Mouse (Mus musculus): ENCODE data around the gene Tecpr1.

The Tecpr1 gene

GRCm38 (mm10) chr5:144223503-144223862, at the start of gene Tecpr1:
TSS of gene Tecpr1 (minus strand) at chr5:144223615.
- DNase-seq (ENCODE audit: low read depth), result peak; percentile 80

GRCm38 (mm10) chr5:144271772-144272171, 48.4 kb upstream of the Tecpr1 start:
- no peak for DNase-seq (ENCODE audit: low read depth)

- DNase-seq (ENCODE audit: low read depth), result no peak
Measured at GRCm38 (mm10) chr5:144271118-144271517, 47.7 kb upstream of the Tecpr1 start.

- no peak for DNase-seq (ENCODE audit: low read depth)
Measured at GRCm38 (mm10) chr5:144270420-144270819, 47.0 kb upstream of the Tecpr1 start.

GRCm38 (mm10) chr5:144269926-144270325, 46.5 kb upstream of the Tecpr1 start:
- DNase-seq (ENCODE audit: low read depth), result no peak

GRCm38 (mm10) chr5:144267535-144268241, 44.3 kb upstream of the Tecpr1 start:
- no peak for DNase-seq (ENCODE audit: low read depth)

GRCm38 (mm10) chr5:144263496-144263895, 40.1 kb upstream of the Tecpr1 start:
- no peak for DNase-seq (ENCODE audit: low read depth)

GRCm38 (mm10) chr5:144263082-144263481, 39.7 kb upstream of the Tecpr1 start:
- DNase-seq (ENCODE audit: low read depth), result no peak

GRCm38 (mm10) chr5:144261829-144262228, 38.4 kb upstream of the Tecpr1 start:
- DNase-seq (ENCODE audit: low read depth), result no peak

GRCm38 (mm10) chr5:144261309-144261708, 37.9 kb upstream of the Tecpr1 start:
- no peak for DNase-seq (ENCODE audit: low read depth)

GRCm38 (mm10) chr5:144260464-144260863, 37.0 kb upstream of the Tecpr1 start:
- no peak for DNase-seq (ENCODE audit: low read depth)

- DNase-seq (ENCODE audit: low read depth), result no peak
Measured at GRCm38 (mm10) chr5:144259228-144259627, 35.8 kb upstream of the Tecpr1 start.

GRCm38 (mm10) chr5:144258687-144259086, 35.3 kb upstream of the Tecpr1 start:
- DNase-seq (ENCODE audit: low read depth), result no peak

- peak; percentile 46 for DNase-seq (ENCODE audit: low read depth)
Measured at GRCm38 (mm10) chr5:144258131-144258611, 34.8 kb upstream of the Tecpr1 start.

- DNase-seq (ENCODE audit: low read depth), result no peak
Measured at GRCm38 (mm10) chr5:144257451-144258110, 34.2 kb upstream of the Tecpr1 start.

GRCm38 (mm10) chr5:144256888-144257287, 33.5 kb upstream of the Tecpr1 start:
- no peak for DNase-seq (ENCODE audit: low read depth)

GRCm38 (mm10) chr5:144256541-144256870, 33.1 kb upstream of the Tecpr1 start:
- no peak for DNase-seq (ENCODE audit: low read depth)

GRCm38 (mm10) chr5:144255632-144256540, 32.5 kb upstream of the Tecpr1 start:
- DNase-seq (ENCODE audit: low read depth), result no peak

- peak; percentile 54 for DNase-seq (ENCODE audit: low read depth)
Measured at GRCm38 (mm10) chr5:144254811-144255631, 31.6 kb upstream of the Tecpr1 start.

GRCm38 (mm10) chr5:144254122-144254810, 30.9 kb upstream of the Tecpr1 start:
- peak; percentile 61 for DNase-seq (ENCODE audit: low read depth)

- no peak for DNase-seq (ENCODE audit: low read depth)
Measured at GRCm38 (mm10) chr5:144253212-144253611, 29.8 kb upstream of the Tecpr1 start.
